Mouse (Mus musculus): ENCODE data around the gene Erich4.

GRCm38 (mm10) chr7:25610056-25610455 lies 5.6 kb downstream of the Erich4 start:
- no peak for TF ChIP-seq CTCF (IDR thresholded peaks at IDR 0.05; ENCODE audit: low read depth)
- TF ChIP-seq EP300 (IDR thresholded peaks at IDR 0.05; ENCODE audit: low read depth): no peak
